Mouse (Mus musculus) erythroblast, embryonic 14.5 days (primary cell): ENCODE measurements around the gene Dnajb6.

ENCODE experiments used
- GATA1 ChIP-seq: IDR thresholded peaks from 2 replicates; pipeline ENCODE4 v1.6.1; 2012; ENCODE audit warnings: low read length, inconsistent platforms, mixed read lengths
- TAL1 ChIP-seq: IDR thresholded peaks from 3 replicates; pipeline ENCODE4 v1.6.1; 2012; ENCODE audit warnings: low read length, inconsistent platforms, mixed read lengths

DNA sequence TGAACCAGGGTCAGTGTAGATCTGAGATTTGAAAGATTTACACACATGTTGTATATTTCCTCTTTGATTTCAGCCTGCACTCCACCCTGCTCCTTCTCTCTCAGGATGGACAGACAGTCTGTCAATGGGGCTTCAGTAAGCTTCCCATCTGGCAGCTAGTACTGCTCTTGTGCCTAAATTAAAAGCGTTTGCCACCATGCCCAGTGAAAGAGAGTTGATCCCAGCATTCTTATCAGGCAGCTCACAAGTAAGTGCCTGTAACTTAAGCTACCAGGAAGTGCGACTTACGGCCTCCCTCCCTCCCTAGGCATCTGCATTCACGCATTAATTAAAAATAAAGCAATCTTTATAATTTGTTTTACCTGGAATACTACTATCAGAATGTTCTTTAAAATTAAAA, 5.6 kb downstream of the Dnajb6 start:
- no peak for TF ChIP-seq GATA1
- TF ChIP-seq TAL1: no peak
